ENCODE assay signal across 24 mouse cellular contexts in genomic region chr10:75625920-75626319, GRCm38 (mm10). TPM values are rescaled to one million over a fixed set of nuclear protein-coding genes. Genes with fewer than 3 reads are reported as not detected.
A peak's percentile ranks its signal among the peaks of the same experiment; 100 is the strongest.
DNase-seq lines count a peak whose midpoint lies in the region; ATAC-seq and TF ChIP-seq lines count a peak whose summit lies in the region.
"Had no signal": no experiment of that assay in that cellular context is flagged by ENCODE, and none has a peak within 500 bp of the region (broad histone marks: within the 10 kb centered on the region; RNA-seq: fewer than 3 reads in every experiment).

No protein-coding gene starts in this region.

- intact Hi-C loops in gastrocnemius, adult 2 months (cut with DNase I) = no loop called here

- no peak overlapping the region for H3K4me2 ChIP-seq in liver, embryonic 12.5 days
- H3K4me2 ChIP-seq: embryonic facial prominence, embryonic 12.5 days; forebrain, embryonic 13.5 days; forebrain, embryonic 15.5 days had no signal

- no peak for TF ChIP-seq POLR2A in liver, adult 2 months (IDR thresholded peaks at IDR 0.05; ENCODE audit: extremely low read depth, insufficient read depth, low read length)
- TF ChIP-seq POLR2A in testis, adult 2 months (IDR thresholded peaks at IDR 0.05; ENCODE audit: control insufficient read depth, low read depth, low read length) = no peak

- H3K36me3 ChIP-seq in liver, adult 2 months (ENCODE audit: control insufficient read depth, insufficient read depth, low read length) = no peaks in the 10 kb centered on the region
- no peaks in the 10 kb centered on the region for H3K36me3 ChIP-seq in liver, embryonic 12.5 days
- no peaks in the 10 kb centered on the region for H3K36me3 ChIP-seq in testis, adult 2 months (ENCODE audit: control insufficient read depth, insufficient read depth, low read length)
- H3K36me3 ChIP-seq: embryonic facial prominence, embryonic 10.5 days; embryonic facial prominence, embryonic 12.5 days; forebrain, embryonic 15.5 days; G1E had no signal

- H3K4me1 ChIP-seq in liver, adult 2 months (ENCODE audit: control insufficient read depth, insufficient read depth, low read length) = no peaks in the 10 kb centered on the region; the same call in 1 of the 2 replicates
- H3K4me1 ChIP-seq in liver, embryonic 12.5 days = no peaks in the 10 kb centered on the region
- H3K4me1 ChIP-seq in testis, adult 2 months (ENCODE audit: control insufficient read depth, insufficient read depth, low read length) = peaks cover 3% of the 10 kb centered on the region; the same call in 1 of the 2 replicates
- H3K4me1 ChIP-seq: embryonic facial prominence, embryonic 12.5 days; forebrain, embryonic 13.5 days; forebrain, embryonic 15.5 days had no signal

- no peak overlapping the region for H3K9ac ChIP-seq in liver, adult 2 months (ENCODE audit: low read depth, low read length)
- no peak overlapping the region for H3K9ac ChIP-seq in liver, embryonic 12.5 days
- H3K9ac ChIP-seq: embryonic facial prominence, embryonic 12.5 days; forebrain, embryonic 13.5 days; forebrain, embryonic 15.5 days had no signal

- no peak for ATAC-seq in liver, embryonic 12.5 days
- ATAC-seq: activated CD4-positive, CD25-positive, alpha-beta regulatory T cell, adult 4 months; CD4-positive, CD25-positive, alpha-beta regulatory T cell, adult 4 months; forebrain, embryonic 13.5 days; forebrain, embryonic 15.5 days; Patski had no signal

- TF ChIP-seq CTCF in gastrocnemius, adult 2 months (IDR thresholded peaks at IDR 0.05) = no peak
- TF ChIP-seq CTCF in liver, adult 2 months (IDR thresholded peaks at IDR 0.05; ENCODE audit: low read depth, low read length) = no peak
- no peak for TF ChIP-seq CTCF in testis, adult 2 months (IDR thresholded peaks at IDR 0.05; ENCODE audit: control insufficient read depth, insufficient read depth, insufficient replicate concordance, low read depth, low read length)

- DNase-seq in gastrocnemius, adult 2 months = no peak
- DNase-seq in gastrocnemius, postnatal 4 days (ENCODE audit: low spot score in 2 of 2) = no peak
- peak; percentile 6 for DNase-seq in liver, adult 2 months (ENCODE audit: extremely low read depth, low read depth, low spot score)
- no peak for DNase-seq in testis, postnatal 10 days (ENCODE audit: low spot score)
- DNase-seq: adrenal gland, adult 8-10 months; adrenal gland, postnatal 14 days; adrenal gland, postnatal 36 days; B cell, adult 2 months; cerebellum, adult 11-12 months; cerebellum, adult 2 months; cerebellum, adult 9-10 months; cerebellum, postnatal 10 days; cerebellum, postnatal 25 days had no signal

- 50% methylated on average over 6 of the region's 6 CpGs for WGBS in liver, adult 2 months
- 48% methylated on average over 6 of the region's 6 CpGs for WGBS in liver, embryonic 12.5 days (ENCODE audit: insufficient replicate concordance)

- no peaks in the 10 kb centered on the region for H3K27me3 ChIP-seq in liver, adult 2 months (ENCODE audit: control insufficient read depth, insufficient read depth, low read length)
- H3K27me3 ChIP-seq in liver, embryonic 12.5 days (replicated peaks) = no peaks in the 10 kb centered on the region
- H3K27me3 ChIP-seq in testis, adult 2 months (ENCODE audit: control insufficient read depth, insufficient read depth, low read length) = no peaks in the 10 kb centered on the region
- H3K27me3 ChIP-seq: CH12.LX; embryonic facial prominence, embryonic 12.5 days; forebrain, embryonic 13.5 days; forebrain, embryonic 15.5 days; Patski had no signal

- peak overlapping the region; percentile 51 for H3K27ac ChIP-seq in gastrocnemius, adult 2 months
- peak overlapping the region; percentile 65; the same call in 1 of the 2 replicates for H3K27ac ChIP-seq in liver, adult 2 months (replicated peaks; ENCODE audit: insufficient read depth, low read depth, low read length)
- no peak overlapping the region for H3K27ac ChIP-seq in liver, embryonic 12.5 days
- H3K27ac ChIP-seq in testis, adult 2 months (ENCODE audit: control insufficient read depth, insufficient read depth, low read depth, low read length) = peak overlapping the region; percentile 80
- H3K27ac ChIP-seq: embryonic facial prominence, embryonic 10.5 days; embryonic facial prominence, embryonic 12.5 days; forebrain, embryonic 13.5 days; forebrain, embryonic 15.5 days had no signal

- H3K79me2 ChIP-seq in liver, adult 2 months (ENCODE audit: control insufficient read depth, insufficient read depth, low read length) = no peaks in the 10 kb centered on the region

- H3K9me3 ChIP-seq in liver, embryonic 12.5 days (replicated peaks) = no peaks in the 10 kb centered on the region
- H3K9me3 ChIP-seq: embryonic facial prominence, embryonic 12.5 days; forebrain, embryonic 13.5 days; forebrain, embryonic 15.5 days; G1E had no signal

- no peak overlapping the region for H3K4me3 ChIP-seq in gastrocnemius, adult 2 months
- no peak overlapping the region for H3K4me3 ChIP-seq in liver, adult 2 months (ENCODE audit: insufficient read depth, low read depth, low read length)
- H3K4me3 ChIP-seq in liver, embryonic 12.5 days = no peak overlapping the region
- H3K4me3 ChIP-seq in testis, adult 2 months (ENCODE audit: control insufficient read depth, low read depth, low read length) = no peak overlapping the region
- H3K4me3 ChIP-seq: embryonic facial prominence, embryonic 10.5 days; embryonic facial prominence, embryonic 12.5 days; forebrain, embryonic 13.5 days; forebrain, embryonic 15.5 days had no signal

RNA-seq across cellular contexts. Expression of gene Susd2, which starts 17.9 kb away (rescaled TPM):
- 1 to 10 TPM; 1.0 to 2.4 TPM for total RNA-seq in gastrocnemius, adult 2 months (2021)
- total RNA-seq in gastrocnemius, postnatal 4 days (2021) = 1 to 10 TPM; 4.4 to 5.0 TPM
- 1.0 and 1.1 TPM in 2 replicates for total RNA-seq in liver, adult 2 months (2014; rRNA removed)
- 2.0 and 2.8 TPM in 2 replicates for polyA plus RNA-seq in liver, adult 2 months (2012; rRNA removed)
- polyA plus RNA-seq in liver, embryonic 12.5 days (2016; fragmentation: Nextera tagmentation; extraction: Ambion mirVana) = 0.69 and 1.1 TPM in 2 replicates
- polyA plus RNA-seq in testis, adult 2 months (2012; rRNA removed) = 4.0 and 4.7 TPM in 2 replicates

RNA-seq across cellular contexts. Expression of gene Ggt5, which starts 36.8 kb away (rescaled TPM):
- 1 to 10 TPM; 2.9 to 4.6 TPM for total RNA-seq in gastrocnemius, adult 2 months (2021)
- total RNA-seq in gastrocnemius, postnatal 4 days (2021) = 10 to 100 TPM; 10.8 to 13.1 TPM
- total RNA-seq in liver, adult 2 months (2014; rRNA removed) = 1.2 and 2.0 TPM in 2 replicates
- 7.0 and 10.6 TPM in 2 replicates for polyA plus RNA-seq in liver, adult 2 months (2012; rRNA removed)
- 0.21 and 0.41 TPM in 2 replicates for polyA plus RNA-seq in liver, embryonic 12.5 days (2016; fragmentation: Nextera tagmentation; extraction: Ambion mirVana)
- 5.4 TPM in 2 replicates for polyA plus RNA-seq in testis, adult 2 months (2012; rRNA removed)
- total RNA-seq: CH12.LX had no signal
- polyA plus RNA-seq: G1E, Patski had no signal
